Mouse (Mus musculus) gastrocnemius, adult 2 months (tissue): ENCODE measurements around the gene Fbxo28. TPM values are rescaled to one million over a fixed set of nuclear protein-coding genes. Genes with fewer than 3 reads are reported as not detected.
"Not testable (repeated sequence)": the region's sequence is repeated elsewhere in the genome, so short reads cannot be mapped to it uniquely, and the experiment has no call there.

ENCODE experiments used
- DNase-seq: peaks from one replicate; pipeline ENCODE4 v3.0.0; 2022
- H3K27ac ChIP-seq: fragments of 200-600 bp; 2 replicates; pipeline ENCODE4 v1.8.1; 2022; ENCODE audit warnings: mild to moderate bottlenecking
- H3K4me3 ChIP-seq: fragments of 200-600 bp; 2 replicates; pipeline ENCODE4 v1.8.1; 2022; ENCODE audit warnings: mild to moderate bottlenecking, moderate library complexity
- CTCF ChIP-seq: fragments of 200-600 bp; IDR thresholded peaks from 2 replicates; pipeline ENCODE4 v1.8.1; 2022; ENCODE audit warnings: antibody characterized with exemption, mild to moderate bottlenecking, moderate library complexity
- intact Hi-C: fragments of 180-260 bp; cut with DNase I; formaldehyde crosslinking; loops from one replicate; pipeline ENCODE4 v1.15.1; 2025
- total RNA-seq, 2 experiments: library from RNA; stranded (reverse); gene quantifications; 2 replicates each; pipeline ENCODE4 v1.2.3; 2021

Fbxo28 gene
- total RNA-seq, 2 experiments from 2014 or later = 21.5 to 23.1 TPM

- DNase-seq = no peak
- Histone ChIP-seq H3K4me3 (no peak overlapping the region), H3K27ac (no peak overlapping the region)
- intact Hi-C loops = no loop called here
- no peak for TF ChIP-seq CTCF
These were observed 44.2 kb downstream of the Fbxo28 start for GRCm38 (mm10) chr1:182297246-182297645.

- H3K27ac ChIP-seq = no peak overlapping the region
- intact Hi-C loops = no loop called here
- no peak for DNase-seq
- no peak overlapping the region for H3K4me3 ChIP-seq
- no peak for TF ChIP-seq CTCF
These were observed 44.6 kb downstream of the Fbxo28 start for GRCm38 (mm10) chr1:182296816-182297215.

DNA sequence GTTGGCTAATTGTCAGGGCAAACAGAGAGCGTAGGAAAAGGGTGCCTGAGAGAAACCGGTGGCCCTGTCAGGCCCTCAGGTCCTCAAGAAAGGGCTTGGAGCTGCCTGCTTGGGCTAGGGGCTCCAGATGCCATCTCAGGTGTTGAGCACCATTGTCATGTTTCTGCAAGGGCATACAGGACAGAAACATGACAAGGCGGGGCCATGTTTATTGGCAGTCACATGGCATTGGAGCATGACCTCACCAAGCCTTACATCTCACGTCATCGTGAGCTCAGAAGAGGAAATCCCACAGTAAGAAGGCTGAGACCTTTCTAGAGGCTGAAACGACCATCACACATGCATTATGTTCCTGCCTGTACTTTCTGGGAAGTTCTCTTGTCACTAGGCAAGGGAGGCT lies 45.3 kb downstream of the Fbxo28 start:
- intact Hi-C loops = no loop called here

GRCm38 (mm10) chr1:182292291-182292690 lies 49.1 kb downstream of the Fbxo28 start:
- Histone ChIP-seq H3K27ac (no peak overlapping the region), H3K4me3 (no peak overlapping the region)
- TF ChIP-seq CTCF = no peak
- no peak for DNase-seq
- intact Hi-C loops = no loop called here

More for the DNA sequence above, 45.3 kb downstream of the Fbxo28 start:
- no peak for TF ChIP-seq CTCF
- DNase-seq = no peak
- no peak overlapping the region for H3K4me3 ChIP-seq
- no peak overlapping the region for H3K27ac ChIP-seq

DNA sequence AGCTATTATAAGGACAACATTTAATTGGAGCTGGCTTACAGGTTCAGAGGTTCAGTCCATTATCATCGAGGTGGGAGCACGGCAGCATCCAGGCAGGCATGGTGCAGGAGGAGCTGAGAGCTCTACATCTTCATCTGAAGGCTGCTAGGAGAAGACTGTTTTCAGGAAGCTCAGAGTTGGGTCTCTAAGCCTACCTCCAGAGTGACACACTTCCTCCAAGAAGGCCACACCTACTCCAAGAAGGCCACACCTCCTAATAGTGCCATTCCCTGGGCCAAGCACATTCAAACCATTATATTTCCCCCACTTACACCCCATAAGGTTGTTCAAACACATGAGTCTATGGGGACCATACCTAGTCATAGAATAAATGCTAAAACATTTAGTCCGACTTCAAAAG lies 50.7 kb downstream of the Fbxo28 start:
- H3K4me3 ChIP-seq, intact Hi-C loops, H3K27ac ChIP-seq, DNase-seq: not testable (repeated sequence)

DNA sequence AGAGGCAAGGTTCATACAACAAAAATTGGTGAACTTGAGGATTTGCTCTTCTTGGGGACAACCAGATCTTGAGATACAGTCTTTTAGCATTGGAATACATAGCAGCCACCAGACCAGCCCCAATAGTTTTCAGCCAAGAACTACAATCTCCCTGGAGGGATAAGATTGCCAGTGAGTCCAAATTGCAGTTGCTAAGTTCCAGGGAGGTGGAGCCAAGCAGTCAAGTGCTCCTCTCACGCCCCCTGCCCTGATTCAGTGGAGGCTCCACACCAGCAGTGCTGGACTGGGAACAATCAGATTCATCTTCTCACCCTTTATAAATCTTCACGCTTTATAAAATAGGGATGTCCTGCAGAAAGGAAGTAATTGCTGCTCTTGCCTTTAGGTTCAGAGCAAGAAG lies 51.6 kb downstream of the Fbxo28 start:
- Histone ChIP-seq H3K27ac (no peak overlapping the region), H3K4me3 (no peak overlapping the region)
- no peak for TF ChIP-seq CTCF
- intact Hi-C loops = loop anchor here (10.0 kb wide), 2 partner anchors 55 to 1135 kb away; partner anchors contain the start of gene Fbxo28
- no peak for DNase-seq

- Histone ChIP-seq H3K4me3 (no peak overlapping the region), H3K27ac (no peak overlapping the region)
- TF ChIP-seq CTCF = no peak
- intact Hi-C loops = loop anchor here (10.0 kb wide), 2 partner anchors 56 to 1134 kb away; partner anchors contain the start of gene Fbxo28
- no peak for DNase-seq
These were observed 52.8 kb downstream of the Fbxo28 start for GRCm38 (mm10) chr1:182288601-182289000.

DNA sequence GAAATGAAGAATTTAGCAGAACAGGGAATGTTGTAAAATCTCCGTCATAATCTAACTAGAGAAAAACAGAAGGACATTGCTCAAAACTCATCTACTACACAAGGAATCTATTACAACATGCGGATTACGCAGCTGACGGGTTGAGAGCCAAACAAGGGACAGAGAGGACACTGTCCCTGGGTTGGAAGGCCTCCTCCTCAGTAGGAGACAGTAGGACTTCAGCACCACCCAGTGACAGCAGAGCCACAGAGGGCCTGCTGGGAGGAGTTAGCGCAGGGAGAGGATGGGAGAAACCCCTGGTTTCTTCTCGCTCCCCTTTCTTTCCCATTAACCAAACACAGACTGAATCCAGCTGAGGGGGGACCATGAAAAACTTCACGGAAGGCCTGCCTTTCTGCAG lies 53.6 kb downstream of the Fbxo28 start:
- H3K27ac ChIP-seq = no peak overlapping the region
- TF ChIP-seq CTCF = no peak
- no peak for DNase-seq
- H3K4me3 ChIP-seq = no peak overlapping the region
- intact Hi-C loops = loop anchor here (10.0 kb wide), 2 partner anchors 57 to 1133 kb away; partner anchors contain the start of gene Fbxo28

- no peak overlapping the region for H3K27ac ChIP-seq
- intact Hi-C loops = loop anchor here (10.0 kb wide), 2 partner anchors 60 to 1130 kb away; partner anchors contain the start of gene Fbxo28
- H3K4me3 ChIP-seq = no peak overlapping the region
- no peak for DNase-seq
- no peak for TF ChIP-seq CTCF
These were observed 56.6 kb downstream of the Fbxo28 start for GRCm38 (mm10) chr1:182284795-182285194.

DNA sequence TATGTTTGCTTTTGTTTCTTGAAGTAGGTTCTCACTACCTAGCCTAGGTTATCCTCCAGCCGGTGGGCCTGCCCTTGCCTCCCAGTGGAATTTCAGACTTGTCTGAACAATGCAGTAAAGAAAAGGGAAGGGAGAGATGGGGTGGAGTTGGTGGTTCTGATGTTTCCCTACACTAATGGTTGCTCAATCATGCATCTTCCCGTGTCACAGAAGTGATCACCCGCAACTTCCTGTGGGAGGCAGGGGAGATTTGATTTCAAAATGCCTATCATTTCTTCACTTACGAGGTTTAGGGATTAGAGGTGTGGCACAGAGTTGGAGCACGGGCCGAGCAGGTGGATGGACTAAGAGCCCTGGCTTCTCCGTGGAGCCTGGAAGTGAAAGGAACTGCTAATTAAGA lies 58.2 kb downstream of the Fbxo28 start:
- no peak for TF ChIP-seq CTCF
- Histone ChIP-seq H3K27ac (peak overlapping the region; percentile 94; the same call in 1 of the 2 replicates), H3K4me3 (peak overlapping the region; percentile 98)
- no peak for DNase-seq
- intact Hi-C loops = loop anchor here (10.0 kb wide), 2 partner anchors 62 to 1128 kb away; partner anchors contain the start of gene Fbxo28

DNA sequence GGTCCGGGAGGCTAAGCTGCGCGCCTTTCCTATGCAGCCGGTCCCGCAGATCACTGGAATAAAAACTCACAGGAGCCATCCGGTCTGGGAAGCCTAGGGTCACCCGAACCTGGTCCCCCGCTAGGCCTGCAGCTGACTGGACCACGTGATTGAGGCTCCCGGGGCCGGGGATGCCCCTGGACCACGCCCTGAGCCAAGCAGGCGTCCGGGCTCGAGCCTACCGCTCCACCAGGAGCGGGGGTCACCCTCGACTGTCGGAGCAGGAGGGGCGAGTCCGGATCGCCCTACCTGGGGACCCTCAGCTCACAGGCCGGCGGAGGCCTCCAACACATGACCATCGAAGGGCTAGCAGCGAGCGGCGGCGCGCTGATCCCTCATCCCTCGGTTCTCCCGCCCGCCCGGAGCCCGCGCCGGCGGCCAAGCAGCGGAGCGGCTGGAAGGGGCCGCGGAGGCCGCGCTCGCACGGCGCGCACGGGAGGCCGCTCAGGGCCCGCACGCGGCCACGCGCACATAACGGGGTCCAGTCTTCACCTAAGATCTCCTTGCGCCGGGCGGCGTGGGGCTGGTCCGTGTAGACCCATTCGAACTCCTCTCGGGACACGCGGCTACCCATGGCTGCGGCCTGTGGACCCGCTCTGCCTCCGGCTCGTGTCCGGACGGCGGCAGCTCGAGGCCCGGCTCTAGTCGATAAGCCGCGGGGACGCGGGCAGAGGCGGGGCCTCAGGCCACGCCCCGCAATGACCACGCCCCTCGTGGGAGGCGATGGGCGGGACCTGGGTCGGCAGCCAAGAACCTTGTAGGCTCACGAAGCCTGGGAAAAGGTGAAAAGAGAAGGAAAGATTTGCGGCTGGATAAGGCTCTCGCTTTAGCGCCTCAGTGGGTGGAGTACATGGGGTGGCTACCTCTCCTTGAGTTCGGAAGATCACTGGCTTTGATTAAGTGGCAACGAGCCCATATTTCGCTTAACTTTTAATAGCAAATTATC lies 59.0 kb downstream of the Fbxo28 start, which contains the start of gene Degs1:
Degs1 (minus strand) TSS at position 714 of the 985 bp plus-strand sequence.
- intact Hi-C loops = loop anchor here (10.0 kb wide), 2 partner anchors 62 to 1128 kb away; partner anchors contain the start of gene Fbxo28
- Histone ChIP-seq H3K4me3 (peak within 1 kb of the TSS; percentile 98), H3K27ac (peak within 1 kb of the TSS; percentile 94)
- no peak for TF ChIP-seq CTCF
- peak; percentile 94 for DNase-seq

- no peak for DNase-seq
- intact Hi-C loops = loop anchor here (10.0 kb wide), 2 partner anchors 64 to 1126 kb away; partner anchors contain the start of gene Fbxo28
- Histone ChIP-seq H3K4me3 (peak overlapping the region; percentile 98), H3K27ac (no peak overlapping the region)
- no peak for TF ChIP-seq CTCF
These were observed 60.1 kb downstream of the Fbxo28 start for GRCm38 (mm10) chr1:182281251-182281711.

DNA sequence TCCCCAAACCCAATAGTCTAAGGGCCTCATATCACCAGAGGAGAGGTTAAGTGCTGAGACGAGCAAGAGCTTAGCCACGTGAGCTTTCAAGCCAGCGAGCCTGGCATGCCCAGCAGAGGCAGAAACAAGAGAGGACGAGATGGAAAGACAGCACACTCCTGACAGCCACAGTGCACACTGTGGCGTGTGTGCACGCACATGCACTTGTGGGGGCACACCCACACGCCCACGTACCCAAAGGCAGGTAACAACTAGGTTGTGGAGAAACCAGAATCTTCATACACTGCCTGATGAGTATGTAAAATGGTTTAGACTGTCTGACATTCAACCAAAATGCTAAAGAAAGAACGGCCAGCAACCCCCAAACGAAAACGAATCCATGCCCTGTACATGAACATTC lies 60.9 kb downstream of the Fbxo28 start:
- no peak for TF ChIP-seq CTCF
- DNase-seq = peak; percentile 26
- Histone ChIP-seq H3K27ac (no peak overlapping the region), H3K4me3 (no peak overlapping the region)
- intact Hi-C loops = loop anchor here (10.0 kb wide), 2 partner anchors 64 to 1126 kb away; partner anchors contain the start of gene Fbxo28
